Mouse (Mus musculus) kidney, postnatal 4 days (tissue): Measurements from ENCODE around the gene Nr1i2.
"Not testable (repeated sequence)": the region's sequence is repeated elsewhere in the genome, so short reads cannot be mapped to it uniquely, and the experiment has no call there.

ENCODE experiments used
- DNase-seq, 2 experiments: peaks; one replicate each; pipeline ENCODE4 v3.0.0; 2021; ENCODE audit warnings: mixed read lengths in 2 of 2

Nr1i2 gene

DNA sequence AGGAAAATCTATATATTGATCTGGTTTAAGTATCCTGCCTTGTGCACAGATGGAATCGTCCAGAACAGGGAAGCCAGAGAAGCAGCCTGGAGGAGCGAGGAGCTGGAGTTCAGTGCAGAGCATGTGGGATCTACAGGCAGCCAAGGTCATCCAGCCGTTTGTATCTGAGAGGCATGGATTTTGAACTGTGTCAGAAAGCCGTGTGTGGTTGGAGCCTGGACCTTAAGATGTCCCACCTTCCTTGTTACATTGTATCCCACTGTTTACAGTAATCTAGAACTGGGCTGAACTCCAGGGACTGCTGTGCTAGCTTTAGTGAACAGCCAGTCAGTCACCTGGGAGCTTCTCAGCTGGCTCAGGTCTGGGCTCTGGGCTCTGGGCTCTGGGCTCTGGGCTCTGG is 8.1 kb downstream of the Nr1i2 start:
- peak in 1 of 2 experiments; percentile 10 for DNase-seq

DNA sequence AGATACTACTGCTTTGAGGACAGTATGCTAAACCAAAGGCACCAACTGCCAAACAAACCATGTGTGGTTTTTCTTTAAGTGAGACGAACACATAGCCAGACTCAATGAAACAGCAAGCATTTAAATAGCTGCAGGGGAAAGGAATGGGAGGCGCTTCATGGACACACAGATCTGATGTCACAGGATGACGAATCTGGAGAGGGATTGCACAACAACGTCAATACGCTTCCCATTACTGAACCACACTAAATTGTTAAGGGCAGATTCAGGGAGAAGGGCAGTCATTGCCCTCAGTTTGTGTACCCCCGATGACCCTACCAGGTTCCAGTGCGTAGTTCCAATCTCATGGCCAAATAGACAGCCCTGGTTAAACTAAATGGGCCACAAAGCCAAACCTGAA is 8.8 kb downstream of the Nr1i2 start:
- no peak for DNase-seq

DNA sequence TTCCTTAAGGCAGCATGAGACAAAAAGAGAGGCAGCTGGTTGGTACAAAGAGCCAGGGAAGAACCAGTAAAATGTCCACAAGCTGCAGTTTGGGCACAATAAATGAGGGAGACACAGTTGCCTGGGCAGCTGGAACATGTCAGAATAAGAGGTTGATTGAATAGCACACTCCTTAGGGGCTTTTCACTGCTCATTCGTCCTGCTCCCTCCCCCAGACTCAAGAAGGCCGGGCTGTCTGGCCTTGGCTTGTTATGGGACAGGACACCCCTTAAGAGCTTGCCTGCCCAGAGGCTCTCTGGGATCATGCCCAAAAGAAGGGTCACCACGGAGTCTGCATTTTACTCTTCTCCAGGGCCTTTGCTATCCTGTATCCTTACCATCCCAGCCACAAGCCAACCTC is 11.3 kb downstream of the Nr1i2 start:
- no peak for DNase-seq

DNA sequence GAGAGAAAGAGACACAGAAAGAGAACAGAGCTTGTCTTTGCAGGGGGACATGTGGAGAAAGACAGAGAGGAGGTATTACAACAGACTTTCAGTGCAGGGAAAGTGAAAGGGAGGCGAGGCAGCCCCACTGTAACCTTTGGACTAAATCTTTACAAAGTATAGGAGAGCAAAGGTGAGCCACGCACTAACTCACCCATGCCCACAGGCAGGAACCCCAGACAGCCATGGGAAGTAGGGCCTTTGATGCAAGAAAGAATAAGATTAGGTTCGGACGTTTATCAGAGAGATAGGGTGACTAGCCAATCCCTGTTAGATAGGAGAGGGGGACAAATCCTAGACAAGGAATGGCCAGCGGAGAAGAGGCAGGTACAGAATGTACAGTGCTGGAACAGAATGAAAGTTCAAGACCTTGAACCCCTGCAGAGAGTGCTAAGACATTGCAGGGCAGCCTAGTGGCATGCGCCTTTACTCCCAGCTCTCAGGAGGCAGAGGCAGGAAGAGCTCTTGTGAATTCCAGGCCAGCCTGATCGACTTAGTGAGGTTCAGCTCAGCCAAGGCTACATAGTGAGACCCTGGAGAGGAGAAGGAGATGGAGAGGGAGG is 12.0 kb downstream of the Nr1i2 start:
- peak in 1 of 2 experiments; percentile 26 for DNase-seq

DNA sequence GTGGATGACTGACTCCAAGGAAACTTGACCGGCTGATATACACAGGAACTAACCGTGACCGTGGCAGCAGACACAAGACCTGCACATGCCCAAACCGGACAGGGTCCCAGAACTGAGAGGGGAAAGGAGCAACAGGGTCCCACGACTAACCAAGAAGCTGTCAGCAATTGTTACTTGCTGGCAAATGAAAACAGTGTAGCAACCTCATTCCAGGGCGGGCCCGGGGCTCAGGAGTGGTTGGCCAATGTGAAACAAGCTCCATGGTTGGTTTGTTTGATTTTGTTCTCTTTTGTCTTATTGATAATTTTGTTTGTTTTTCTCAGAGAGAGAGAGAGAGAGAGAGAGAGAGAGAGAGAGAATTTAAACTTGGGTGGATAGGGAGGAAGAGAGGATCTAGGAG is 13.7 kb downstream of the Nr1i2 start:
- DNase-seq = no peak

DNA sequence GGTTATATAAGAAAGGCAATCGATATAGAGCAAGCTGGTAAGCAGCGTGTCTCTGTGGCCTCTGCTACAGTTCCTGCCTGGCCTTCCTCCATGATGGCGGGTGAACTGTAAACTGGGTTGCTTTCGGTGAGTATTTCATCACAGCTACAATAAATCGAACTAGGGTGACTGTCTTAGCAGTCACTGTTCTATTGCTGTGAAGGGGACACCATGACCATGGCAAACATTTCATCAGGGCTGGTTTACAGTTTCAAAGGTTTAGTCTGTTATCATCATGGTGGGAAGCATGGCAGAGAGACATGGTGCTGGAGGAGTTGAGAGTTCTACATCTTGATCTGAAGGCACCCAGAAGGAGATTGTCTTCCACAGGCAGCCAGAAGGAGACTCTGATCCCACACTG is 14.8 kb downstream of the Nr1i2 start:
- DNase-seq = no peak

DNA sequence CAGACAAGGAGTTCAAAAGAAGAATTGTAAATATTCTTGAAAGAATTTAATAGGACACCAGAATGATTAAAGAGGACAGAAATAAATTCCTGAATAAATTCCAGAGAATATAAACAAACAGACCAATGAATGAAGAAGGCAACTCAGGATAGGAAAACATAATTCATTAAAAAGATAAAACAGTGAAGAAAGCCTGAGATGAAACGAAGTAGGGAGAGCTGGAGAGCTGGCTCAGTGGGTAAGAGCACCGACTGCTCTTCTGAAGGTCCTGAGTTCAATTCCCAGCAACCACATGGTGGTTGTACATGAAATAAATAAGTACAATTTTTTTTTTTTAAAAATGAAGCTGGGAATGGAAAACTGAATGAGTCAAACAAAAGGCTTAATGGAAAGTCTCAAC is 19.9 kb downstream of the Nr1i2 start:
- no peak for DNase-seq

DNA sequence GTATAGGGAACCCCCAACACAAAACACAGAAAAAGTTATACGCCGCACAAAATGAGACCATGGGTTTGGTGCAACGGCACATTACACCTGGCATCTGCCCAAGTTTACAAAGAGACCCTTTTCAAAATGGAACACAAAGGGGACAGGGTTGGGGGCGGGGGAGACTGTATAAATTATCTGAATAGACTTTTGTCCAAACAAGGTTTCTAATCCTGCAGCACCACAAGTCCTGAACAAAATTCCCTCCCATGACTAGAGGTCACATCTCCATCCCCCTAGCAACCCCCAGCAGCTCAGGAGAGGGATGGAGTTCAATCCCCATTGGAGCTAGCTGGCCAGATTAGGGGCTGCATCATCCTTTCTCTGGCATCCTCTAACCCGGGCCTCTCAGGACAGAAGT is 22.1 kb downstream of the Nr1i2 start:
- DNase-seq = no peak

DNA sequence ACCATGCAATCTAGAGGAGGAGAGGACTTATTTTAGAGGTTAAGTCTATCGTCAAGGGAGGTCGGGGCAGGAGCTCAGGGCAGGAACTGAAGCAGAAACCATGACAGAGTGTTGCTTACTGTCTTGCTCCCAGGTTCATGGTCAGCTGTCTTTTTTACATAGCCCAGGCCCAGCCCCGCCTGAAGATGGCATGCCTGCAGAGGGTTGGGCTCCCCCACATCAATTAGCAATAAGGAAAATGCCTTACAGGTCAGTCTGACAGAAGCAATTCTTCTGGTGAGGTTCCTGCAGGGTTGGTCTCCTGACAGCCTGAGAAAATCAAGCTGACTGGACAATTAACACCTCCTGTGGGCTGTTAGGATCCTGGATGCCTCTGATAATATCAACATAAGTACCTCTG is 23.0 kb downstream of the Nr1i2 start:
- DNase-seq = no peak

DNA sequence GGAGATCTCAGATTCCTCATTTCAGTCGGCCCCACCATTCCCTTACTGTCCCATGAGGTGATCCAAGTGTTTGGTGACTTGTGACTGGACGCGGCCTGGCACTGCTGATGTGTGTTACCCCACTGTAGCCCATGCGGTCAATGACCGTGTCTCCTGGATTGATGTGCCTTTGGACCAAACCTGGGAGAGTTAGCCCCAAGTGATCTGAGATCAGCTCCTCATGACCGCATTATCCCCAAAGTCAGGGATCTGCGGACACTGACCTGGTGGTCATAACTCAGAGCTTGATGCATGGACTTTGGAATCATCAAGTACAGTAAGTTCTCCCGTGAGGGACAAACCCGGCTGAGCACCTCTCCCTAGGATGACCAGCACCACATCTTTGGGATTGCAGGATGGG is 38.7 kb downstream of the Nr1i2 start:
- DNase-seq = no peak

DNA sequence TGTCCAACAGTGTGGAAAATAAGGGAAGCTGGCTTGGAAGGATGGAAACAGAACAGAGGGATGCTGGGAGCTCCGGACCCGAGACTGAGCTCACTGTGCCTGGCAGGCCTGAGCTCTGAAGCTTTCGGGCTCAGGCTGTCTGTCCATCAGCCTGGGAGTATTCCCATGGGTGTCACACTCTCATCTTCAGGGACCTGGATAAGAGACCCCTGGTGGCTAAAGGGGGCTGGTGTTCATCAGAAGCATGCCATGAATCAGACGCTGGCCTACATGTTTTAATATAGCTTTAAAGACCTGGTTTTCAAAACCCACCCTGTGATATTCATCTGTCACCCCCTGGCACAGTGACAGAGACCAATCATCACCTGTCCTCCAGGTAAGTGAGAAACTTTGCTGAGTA is 39.5 kb downstream of the Nr1i2 start:
- no peak for DNase-seq

DNA sequence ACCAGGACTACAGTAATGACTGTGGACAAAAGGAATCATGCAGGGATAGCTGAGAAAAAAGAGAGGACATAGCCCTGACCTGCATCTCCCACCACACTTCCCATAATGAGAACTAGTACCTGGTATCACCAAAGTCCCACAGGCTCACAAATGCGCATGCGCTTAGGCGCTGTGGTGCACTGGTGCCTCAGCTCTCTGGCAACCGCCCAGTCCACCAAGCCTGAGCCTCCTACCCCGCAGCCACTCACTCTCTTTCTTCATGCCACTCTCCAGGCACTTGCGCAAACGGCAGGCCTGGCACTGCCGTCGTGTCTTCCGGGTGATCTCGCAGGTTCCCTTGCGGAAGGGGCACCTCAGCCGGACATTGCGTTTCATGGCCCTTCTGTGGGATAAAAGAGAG is 40.6 kb downstream of the Nr1i2 start:
- DNase-seq = no peak

DNA sequence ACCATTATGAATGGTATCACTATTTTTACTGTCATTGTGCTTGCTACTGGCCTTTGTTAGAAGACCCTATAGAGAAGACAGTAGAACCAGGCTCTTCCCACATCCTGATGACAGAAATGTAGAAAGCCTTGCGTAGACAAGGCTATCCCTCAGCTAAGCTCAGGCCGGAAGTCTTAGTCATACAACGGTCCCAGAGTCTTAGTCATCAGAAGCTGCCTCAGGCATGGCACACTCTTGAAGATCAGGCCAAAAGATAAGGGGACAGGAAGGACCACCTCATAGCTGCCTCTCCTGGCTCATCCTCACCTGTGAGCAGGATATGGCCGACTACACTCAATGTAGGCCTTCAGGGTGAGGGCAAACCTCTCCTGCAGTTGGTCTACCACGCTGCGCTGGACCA is 44.2 kb downstream of the Nr1i2 start:
- no peak for DNase-seq

DNA sequence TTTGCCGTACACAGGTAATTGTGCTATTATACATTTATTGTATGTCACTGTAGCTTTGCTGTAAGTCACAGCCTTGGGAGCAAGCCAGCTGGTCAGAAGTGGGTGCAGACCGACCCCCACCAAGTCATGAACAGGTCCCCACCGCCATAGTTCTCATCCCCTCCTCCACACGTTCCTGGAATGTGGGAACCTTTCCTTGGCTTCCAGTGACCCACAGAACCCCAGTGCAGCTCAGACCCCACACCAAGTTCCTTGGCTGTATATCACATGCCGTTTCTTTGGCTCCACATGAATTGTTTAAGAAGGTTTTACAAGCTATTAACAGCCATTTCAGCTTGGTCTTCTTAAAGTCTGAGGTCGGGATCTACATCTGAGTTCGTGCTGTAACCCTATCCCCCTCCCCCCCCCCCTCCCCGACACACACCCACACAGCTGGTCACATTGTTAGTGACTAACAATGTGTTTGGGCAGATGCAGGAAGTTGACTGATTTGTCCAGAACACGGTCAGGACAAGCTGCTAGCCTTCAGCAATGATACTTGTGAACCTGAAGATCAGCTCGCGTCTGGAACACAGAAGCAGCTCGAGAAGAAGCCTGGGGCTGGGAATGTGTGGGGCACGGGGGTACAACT is 46.2 kb downstream of the Nr1i2 start:
- DNase-seq = peak in 1 of 2 experiments; percentile 36

DNA sequence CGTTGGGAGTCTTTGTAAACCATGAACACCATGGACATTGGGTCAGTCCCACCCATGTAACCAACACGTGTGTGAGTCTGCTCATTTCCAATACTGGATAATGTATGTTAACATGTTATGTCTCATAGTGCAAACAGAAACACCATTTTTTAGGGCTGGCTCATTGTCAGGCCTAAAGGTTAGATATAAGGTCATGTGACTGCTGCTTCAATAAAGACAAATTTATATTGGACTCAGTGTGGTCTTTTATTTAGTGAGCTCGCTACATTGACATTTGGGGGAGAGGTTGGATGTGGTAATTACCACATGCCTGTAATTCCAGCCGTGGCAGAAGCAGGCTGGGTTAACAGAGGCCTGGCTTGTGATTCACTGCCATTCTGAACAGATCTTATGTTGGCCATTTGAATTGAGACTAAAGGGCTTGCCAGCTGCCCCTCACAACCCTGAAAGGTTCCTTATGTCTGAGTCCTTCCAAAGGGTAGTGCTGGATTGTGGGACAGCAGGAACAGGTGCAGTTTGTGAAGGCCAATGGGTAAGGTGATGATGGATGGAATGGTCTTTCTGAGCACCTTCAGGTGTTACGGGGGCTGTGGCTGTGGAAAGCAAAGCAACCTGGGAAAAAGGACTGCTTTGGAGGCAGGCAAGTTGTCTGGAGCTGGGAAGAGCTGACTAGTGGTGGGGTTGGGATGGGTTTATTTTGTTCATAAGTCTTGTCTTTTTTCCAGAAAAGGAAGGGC is 48.6 kb downstream of the Nr1i2 start:
- DNase-seq = no peak

DNA sequence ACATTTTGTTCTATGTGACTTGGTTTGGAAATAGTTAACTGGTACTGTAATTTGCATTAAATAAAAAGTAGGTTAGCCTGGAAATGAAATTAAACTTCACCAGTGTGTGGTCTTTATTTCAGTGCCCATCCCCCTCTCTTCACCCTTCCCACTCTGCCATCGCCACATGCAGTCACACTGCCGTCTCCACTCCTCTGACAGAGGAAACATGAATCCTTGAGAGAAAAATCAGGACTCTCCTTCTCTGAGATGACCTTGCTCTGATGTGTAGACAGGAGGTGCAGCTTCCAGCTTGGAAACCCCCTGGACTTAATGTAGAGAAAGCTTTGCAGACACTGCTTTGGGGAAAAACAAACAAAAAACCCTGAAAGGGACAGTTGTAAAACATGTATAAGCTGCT is 49.2 kb downstream of the Nr1i2 start:
- no peak for DNase-seq

DNA sequence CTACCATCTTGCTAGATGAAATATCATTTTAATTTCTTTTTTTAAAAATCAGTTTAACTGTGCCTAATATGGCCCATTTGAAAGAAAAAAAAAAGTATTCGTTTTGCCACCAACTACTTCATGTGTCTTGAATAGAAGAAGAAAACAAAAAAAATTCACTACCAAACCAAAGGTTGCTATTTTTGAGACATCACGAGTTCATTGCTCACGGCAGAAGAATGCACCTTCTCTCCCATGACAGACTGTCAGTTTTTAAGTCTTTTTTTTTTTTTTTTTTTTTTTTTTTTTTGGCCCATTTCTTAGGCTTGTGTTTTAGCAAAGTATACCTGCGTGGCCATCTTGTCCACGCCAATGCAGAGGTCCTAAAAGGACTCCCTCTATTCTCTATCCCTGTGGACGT is 50.5 kb downstream of the Nr1i2 start:
- no peak for DNase-seq

DNA sequence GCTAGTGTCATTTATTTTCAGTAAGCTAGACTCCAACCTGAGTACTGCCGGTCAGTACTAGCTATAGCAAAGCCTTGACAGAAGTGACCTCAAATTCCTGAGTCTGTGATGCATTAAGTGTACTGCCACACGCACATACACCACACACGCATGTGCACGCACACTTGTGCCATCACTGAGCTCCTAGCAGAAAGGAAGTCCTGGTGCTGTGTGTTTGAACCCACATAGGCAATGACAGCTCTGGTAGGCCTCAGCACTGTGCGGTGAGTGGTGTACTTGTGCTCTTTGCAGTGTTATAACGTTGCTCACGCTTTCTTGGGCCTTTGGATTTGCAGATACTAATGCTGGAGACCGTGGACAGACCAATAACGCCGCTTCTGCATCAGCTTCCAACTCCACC is 54.5 kb downstream of the Nr1i2 start:
- DNase-seq = no peak

DNA sequence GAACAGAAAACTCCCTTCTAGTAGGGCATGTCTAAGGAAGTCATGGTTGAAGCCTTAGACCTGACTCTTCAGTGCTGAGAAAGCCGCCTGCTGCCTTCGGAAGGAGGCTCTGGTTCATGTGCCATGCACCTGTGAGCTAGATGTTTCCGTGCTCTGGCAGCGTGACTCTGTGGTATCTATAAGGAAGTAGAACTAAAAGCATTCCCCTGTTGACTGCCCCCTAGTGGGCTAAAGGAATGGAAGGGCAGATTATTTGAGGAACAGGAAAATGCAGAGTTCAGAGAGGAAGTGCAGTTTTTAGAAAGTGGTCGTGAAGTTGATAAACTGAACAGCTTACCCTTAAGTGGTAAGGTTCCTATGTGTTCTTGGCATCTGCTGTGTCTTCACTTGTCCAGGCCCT is 54.9 kb downstream of the Nr1i2 start:
- DNase-seq = peak; percentile 29 to 52

DNA sequence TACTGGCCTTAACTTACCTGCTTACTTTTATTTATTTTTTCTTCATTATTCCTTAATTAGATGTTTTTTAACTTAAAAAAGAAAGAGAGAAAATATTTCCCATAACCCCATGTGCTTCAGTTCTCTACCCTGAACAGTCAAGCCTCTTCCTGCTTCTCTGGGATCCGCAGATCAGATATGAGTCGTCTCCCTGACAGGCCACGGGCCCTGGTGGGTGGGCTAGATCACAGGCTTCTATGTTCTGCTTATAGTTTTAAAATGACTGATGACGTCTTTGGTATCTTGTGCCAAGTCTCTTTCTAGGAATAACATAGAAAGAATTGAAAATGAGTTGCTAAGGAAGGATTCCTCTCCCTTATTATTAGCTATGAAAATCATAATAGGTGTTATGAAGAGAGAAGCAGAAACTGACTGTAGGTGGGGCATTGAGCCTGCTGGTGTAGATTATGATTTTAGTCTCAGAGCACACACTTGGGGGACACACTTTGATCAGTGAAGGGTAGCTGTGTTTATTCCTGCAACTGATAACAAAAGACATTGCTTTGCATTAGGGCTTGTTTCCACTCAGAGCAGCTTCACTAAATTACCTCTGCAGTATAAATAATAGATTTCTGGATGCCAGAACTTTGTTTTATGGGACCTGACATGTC is 57.6 kb downstream of the Nr1i2 start:
- DNase-seq = no peak

DNA sequence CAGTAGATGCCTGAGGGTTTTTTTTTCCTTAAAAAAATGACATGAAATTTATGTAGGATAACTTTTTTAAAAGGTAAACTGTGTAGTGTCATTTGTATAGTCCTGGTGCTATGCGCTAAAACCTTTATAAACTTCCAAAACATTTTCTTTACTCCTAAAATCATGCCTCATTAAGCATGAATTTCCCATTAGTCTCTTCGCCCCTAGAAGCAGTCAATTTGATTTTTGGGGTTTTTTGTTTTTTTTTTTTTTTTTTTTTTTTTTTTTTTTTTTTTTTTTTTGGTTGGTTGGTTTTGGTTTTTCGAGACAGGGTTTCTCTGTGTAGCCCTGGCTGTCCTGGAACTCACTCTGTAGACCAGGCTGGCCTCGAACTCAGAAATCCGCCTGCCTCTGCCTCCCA is 72.1 kb downstream of the Nr1i2 start:
- DNase-seq = not testable (repeated sequence)

DNA sequence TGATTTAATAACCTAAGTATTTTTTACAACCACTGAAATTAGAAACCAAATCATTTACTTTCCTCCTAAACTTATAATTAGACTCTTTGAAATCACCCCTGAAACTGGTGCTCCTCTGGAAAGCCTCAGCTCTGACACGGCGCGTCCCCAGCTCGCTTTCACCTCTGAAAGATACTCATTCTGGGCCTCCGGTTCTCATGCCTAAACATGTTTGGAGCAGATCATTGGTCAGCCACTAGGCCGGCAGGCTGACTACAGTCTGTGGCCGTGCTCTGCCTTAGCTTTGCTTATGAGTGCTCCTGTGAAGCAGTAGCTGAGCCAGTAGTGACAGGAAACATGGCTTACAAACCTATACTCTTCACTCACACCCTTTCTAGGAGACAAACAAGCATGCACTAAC is 89.4 kb downstream of the Nr1i2 start:
- no peak for DNase-seq
